Mouse (Mus musculus): ENCODE results near the gene Kdm1b.

Gene Kdm1b

GRCm38 (mm10) chr13:47062756-47063155 lies 19.5 kb downstream of the Kdm1b start:
- DNase-seq = no peak

GRCm38 (mm10) chr13:47063985-47064760 lies 20.9 kb downstream of the Kdm1b start:
- no peak for DNase-seq

GRCm38 (mm10) chr13:47066516-47066915 lies 23.2 kb downstream of the Kdm1b start:
- DNase-seq = no peak

- no peak for DNase-seq
Measured at GRCm38 (mm10) chr13:47067001-47067400, 23.7 kb downstream of the Kdm1b start.

- DNase-seq = no peak
Measured at GRCm38 (mm10) chr13:47070329-47071080, 27.2 kb downstream of the Kdm1b start.

GRCm38 (mm10) chr13:47071871-47072270 lies 28.6 kb downstream of the Kdm1b start:
- DNase-seq = no peak

GRCm38 (mm10) chr13:47072484-47072883 lies 29.2 kb downstream of the Kdm1b start:
- no peak for DNase-seq

- no peak for DNase-seq
Measured at GRCm38 (mm10) chr13:47076156-47076555, 32.9 kb downstream of the Kdm1b start.

GRCm38 (mm10) chr13:47077367-47077766 lies 34.1 kb downstream of the Kdm1b start:
- DNase-seq = no peak

- DNase-seq = no peak
Measured at GRCm38 (mm10) chr13:47078799-47079198, 35.5 kb downstream of the Kdm1b start.

- DNase-seq = no peak
Measured at GRCm38 (mm10) chr13:47080905-47081505, 37.7 kb downstream of the Kdm1b start.

- DNase-seq = no peak
Measured at GRCm38 (mm10) chr13:47088433-47088832, 45.1 kb downstream of the Kdm1b start.

- no peak for DNase-seq
Measured at GRCm38 (mm10) chr13:47089271-47089670, 46.0 kb downstream of the Kdm1b start.

- DNase-seq = no peak
Measured at GRCm38 (mm10) chr13:47093791-47094190, 50.5 kb downstream of the Kdm1b start.

- no peak for DNase-seq
Measured at GRCm38 (mm10) chr13:47096591-47096990, 53.3 kb downstream of the Kdm1b start.

GRCm38 (mm10) chr13:47099265-47099664 lies 56.0 kb downstream of the Kdm1b start:
- DNase-seq = no peak

GRCm38 (mm10) chr13:47100587-47100986 lies 57.3 kb downstream of the Kdm1b start:
- no peak for DNase-seq

- DNase-seq = peak in 1 of 2 experiments; percentile 32
Measured at GRCm38 (mm10) chr13:47104146-47104545, 60.8 kb downstream of the Kdm1b start.

GRCm38 (mm10) chr13:47104856-47105541 lies 61.7 kb downstream of the Kdm1b start:
- peak in 1 of 2 experiments; percentile 28 for DNase-seq

- peak; percentile 83 to 92 for DNase-seq
Measured at GRCm38 (mm10) chr13:47105711-47106579, 62.6 kb downstream of the Kdm1b start, which contains the start of gene Dek. Dek (minus strand) TSS chr13:47106201.

GRCm38 (mm10) chr13:47106580-47106888 lies 63.2 kb downstream of the Kdm1b start:
- no peak for DNase-seq

- no peak for DNase-seq
Measured at GRCm38 (mm10) chr13:47109239-47109638, 65.9 kb downstream of the Kdm1b start.
